Mouse (Mus musculus) embryo, embryonic 11.5 days (tissue): ENCODE measurements around the gene Hist1h4j.
"Not testable (repeated sequence)": the region's sequence is repeated elsewhere in the genome, so short reads cannot be mapped to it uniquely, and the experiment has no call there.

Experiments
- DNase-seq: peaks from one replicate; pipeline ENCODE4 v3.0.0-alpha.2; 2012; ENCODE audit warnings: low read depth, low spot score

Hist1h4j gene

DNA sequence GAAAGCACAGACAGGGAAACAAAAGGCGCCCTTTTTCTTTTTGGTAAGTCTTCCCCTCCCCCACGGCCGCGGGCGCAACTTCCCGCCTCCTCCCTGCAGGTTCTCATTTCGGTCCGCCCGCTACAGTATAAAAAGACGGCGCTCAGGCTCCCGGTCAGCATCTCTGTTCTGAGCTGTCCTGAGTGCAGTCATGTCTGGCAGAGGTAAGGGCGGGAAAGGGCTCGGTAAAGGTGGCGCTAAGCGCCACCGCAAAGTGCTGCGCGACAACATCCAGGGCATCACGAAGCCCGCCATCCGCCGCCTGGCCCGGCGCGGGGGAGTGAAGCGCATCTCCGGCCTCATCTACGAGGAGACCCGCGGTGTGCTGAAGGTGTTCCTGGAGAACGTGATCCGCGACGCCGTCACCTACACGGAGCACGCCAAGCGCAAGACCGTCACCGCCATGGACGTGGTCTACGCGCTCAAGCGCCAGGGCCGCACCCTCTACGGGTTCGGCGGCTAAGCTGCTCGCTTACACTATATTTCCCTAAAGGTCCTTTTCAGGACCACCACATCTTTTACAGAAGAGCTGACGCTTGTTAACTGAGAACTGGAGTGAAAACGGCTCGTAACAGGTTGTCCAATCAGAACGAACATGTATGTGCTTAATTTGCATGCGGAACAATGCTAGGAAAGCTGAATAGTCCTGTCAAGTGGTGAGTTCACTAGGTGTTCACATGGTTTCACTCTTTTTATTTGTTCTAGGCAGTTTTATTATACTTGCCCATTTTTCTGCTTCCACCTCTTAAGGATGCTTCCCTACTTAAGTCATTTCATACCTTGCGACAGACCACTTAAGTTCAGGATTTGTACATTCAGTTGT is at the start of gene Hist1h4j:
Gene Hist1h4j, plus strand, starts transcription at position 159 of the 862 bp plus-strand sequence.
- peak; percentile 83 for DNase-seq

GRCm38 (mm10) chr13:21697811-21698210 is 37.1 kb upstream of the Hist1h4j start, which contains the start of gene Olfr1359:
TSS of gene Olfr1359 (plus strand) at chr13:21698111.
- no peak for DNase-seq

DNA sequence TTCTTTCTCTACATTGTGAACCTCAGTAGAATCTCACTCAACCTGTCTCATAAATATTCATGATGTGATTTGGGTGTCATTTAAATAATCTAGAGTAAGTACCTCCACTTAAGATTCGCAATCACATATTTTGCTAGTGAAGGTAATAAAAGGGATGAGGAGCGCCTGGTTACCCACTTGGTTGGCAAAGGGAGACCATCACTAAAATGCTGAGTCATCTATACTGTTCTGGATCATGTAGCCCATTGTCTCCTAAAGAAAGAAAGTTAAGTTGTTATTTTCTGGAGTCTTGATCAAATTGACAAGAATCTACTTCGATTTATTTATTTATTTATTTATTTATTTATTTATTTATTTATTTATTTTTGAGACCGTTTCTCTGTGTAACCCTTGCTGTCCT is 28.2 kb upstream of the Hist1h4j start:
- DNase-seq = no peak

DNA sequence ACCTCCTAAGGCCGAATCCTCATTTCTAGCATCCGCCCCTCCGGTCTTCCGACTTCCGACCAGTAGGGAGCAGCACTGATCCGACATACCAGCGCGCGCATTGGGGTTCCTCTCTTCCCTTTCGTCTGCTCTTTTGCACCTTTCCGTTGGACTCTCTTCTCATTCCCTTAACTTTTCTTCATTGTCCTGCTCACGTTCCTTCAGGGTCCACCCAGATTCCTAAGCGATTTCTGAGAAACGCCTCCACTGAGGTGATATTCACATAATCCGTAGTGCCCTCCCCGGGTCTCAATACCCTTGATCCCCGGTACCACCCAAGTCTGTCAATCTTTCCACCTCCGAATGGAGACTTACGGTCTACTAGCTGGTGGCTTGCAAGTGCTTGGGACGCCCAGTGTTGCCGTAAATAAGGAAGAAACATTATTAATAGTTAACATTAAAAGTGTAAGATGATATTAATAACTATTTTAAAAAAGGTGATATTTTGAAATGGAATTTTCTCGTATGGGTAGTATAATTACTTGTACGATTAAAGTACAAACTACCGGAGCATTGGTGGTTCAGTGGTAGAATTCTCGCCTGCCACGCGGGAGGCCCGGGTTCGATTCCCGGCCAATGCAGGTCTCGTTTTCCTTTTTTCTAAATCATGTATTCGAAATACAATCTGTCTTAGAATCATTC is 24.7 kb upstream of the Hist1h4j start:
- DNase-seq = peak; percentile 79

GRCm38 (mm10) chr13:21710821-21711525 is 23.9 kb upstream of the Hist1h4j start:
- peak; percentile 50 for DNase-seq

DNA sequence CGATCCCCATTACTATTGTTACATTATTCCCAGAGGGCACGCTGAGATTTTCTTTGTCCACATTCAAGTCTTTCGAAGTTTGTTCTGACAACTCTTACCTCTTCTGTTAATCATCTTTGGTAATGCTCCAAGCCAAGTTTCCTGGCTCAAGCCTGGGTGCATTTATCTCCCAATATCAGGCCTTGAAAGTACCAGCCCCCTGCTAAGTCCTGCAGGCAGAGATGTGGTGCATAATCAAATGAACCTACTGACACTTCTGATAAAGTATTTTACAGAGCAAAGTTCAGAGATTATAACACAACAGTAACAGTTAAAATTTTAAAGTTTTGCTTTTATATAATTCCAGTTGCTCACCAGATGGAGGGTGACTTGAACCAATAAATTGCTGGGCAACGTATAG is 23.2 kb upstream of the Hist1h4j start:
- no peak for DNase-seq

DNA sequence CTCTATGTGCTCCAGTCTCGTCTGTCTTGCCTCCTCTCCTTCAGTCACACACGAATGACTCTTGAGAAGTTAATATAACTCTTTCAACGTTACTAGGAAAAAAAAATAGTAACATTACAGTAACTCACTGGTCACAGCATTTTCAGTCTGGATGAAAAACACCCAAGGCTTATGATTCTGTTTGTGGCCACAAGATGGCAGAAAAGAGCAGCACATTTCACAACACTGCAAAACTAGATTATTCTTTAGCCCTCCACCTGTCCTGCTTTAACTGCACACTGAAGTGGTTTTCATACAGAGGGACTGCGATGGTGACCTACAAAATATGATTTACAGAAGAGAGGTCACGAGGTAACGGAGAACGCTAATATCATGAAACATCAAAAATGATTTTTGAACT is 20.1 kb upstream of the Hist1h4j start:
- peak; percentile 67 for DNase-seq

GRCm38 (mm10) chr13:21715131-21715863 is 19.6 kb upstream of the Hist1h4j start:
- peak; percentile 32 for DNase-seq

GRCm38 (mm10) chr13:21715864-21716539 is 18.9 kb upstream of the Hist1h4j start, which contains the start of the genes Hist1h2bl and Hist1h2ai:
TSS of gene Hist1h2bl (minus strand) at chr13:21716143.
TSS of gene Hist1h2ai (plus strand) at chr13:21716422.
- DNase-seq = peak; percentile 88

DNA sequence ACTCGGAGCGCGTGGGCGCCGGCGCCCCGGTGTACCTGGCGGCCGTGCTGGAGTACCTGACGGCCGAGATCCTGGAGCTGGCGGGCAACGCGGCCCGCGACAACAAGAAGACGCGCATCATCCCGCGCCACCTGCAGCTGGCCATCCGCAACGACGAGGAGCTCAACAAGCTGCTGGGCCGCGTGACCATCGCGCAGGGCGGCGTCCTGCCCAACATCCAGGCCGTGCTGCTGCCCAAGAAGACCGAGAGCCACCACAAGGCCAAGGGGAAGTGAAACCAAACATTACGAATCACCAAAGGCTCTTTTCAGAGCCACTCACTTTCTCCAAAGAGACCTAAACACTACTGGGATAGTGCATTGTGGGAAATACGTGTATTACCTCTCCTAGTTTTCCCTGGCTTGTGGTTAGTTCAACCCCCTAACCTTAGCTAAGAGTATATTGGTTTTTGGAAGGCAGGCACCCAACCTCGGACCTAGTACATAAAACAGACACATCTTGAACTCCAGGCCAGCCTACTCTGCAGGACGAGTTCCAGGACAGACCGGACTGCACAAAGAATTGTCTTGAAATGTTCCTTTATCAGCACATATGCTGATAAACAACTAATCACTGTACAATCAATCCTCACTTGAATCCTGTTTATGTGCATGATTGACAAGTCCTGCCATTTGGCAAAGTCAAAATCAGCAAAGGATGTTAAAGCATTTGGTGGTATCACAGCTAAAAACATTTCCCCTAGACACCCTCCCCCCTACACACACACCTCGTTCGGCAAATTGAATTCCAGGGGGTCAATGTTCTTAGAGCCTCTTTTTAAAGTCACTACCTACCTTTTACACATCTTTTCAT is 18.1 kb upstream of the Hist1h4j start:
- DNase-seq = peak; percentile 46

DNA sequence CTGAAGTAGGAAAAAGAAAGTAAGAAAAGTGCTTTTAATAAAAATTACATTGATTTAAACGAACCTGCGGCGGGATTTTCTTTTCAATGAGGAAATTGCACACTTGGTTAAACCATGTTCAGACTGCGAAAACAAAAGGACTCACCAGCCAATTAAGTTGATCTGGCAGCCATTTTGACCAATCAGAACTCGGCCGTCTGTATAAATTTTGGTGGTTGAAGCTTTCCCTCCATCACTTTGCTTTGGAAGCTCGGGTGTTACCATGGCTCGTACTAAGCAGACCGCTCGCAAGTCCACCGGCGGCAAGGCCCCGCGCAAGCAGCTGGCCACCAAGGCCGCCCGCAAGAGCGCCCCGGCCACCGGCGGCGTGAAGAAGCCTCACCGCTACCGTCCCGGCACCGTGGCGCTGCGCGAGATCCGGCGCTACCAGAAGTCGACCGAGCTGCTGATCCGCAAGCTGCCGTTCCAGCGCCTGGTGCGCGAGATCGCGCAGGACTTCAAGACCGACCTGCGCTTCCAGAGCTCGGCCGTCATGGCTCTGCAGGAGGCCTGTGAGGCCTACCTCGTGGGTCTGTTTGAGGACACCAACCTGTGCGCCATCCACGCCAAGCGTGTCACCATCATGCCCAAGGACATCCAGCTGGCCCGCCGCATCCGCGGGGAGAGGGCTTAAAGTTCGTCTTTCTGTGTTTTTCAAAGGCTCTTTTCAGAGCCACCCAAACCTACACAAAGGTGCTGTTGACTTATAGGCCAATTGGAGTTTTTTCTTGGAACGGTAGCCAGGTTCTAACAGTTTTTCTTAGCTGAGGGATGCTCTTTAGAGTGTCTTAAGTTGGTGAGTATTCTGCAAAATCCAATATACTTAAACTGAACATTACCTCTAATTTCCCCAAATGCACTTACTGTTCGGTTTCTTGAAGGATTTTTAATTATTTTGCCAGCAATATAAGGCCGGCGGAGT is 17.2 kb upstream of the Hist1h4j start, which contains the start of gene Hist1h3h:
Gene Hist1h3h, plus strand, starts transcription at position 263 of the 961 bp plus-strand sequence.
- DNase-seq = peak; percentile 84

DNA sequence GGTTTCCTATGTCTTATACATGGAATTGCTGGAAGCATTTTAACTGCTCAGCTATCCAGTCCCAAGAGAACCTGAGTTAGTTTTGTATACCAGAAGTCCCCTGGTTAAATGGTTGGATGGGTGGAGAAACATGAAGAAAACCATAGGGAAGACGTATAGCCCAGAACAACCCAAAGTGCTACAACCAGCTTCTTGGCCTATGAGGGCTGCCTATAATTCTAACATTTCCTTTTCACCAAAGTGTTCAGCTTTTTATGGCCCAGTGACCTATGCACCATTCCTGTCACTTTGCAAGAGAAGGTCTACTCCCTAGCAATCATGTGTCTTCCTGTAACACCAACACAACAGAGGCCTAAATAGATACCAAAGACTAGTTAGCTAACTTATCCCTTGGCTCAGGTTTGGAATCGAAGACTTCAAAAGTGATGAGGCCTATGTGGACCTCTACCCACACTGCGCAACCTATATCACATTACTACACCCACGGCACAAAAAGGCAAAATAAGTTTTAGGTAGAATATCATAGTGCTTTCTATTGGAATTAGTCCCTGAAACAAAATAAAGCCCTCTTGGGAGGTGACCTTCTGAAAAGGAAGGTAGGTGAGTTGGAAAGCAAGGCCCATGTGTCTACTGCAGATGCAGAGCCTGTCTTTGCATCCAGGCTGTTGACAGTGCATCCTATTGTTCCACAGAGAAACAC is 16.3 kb upstream of the Hist1h4j start:
- DNase-seq = peak; percentile 24

DNA sequence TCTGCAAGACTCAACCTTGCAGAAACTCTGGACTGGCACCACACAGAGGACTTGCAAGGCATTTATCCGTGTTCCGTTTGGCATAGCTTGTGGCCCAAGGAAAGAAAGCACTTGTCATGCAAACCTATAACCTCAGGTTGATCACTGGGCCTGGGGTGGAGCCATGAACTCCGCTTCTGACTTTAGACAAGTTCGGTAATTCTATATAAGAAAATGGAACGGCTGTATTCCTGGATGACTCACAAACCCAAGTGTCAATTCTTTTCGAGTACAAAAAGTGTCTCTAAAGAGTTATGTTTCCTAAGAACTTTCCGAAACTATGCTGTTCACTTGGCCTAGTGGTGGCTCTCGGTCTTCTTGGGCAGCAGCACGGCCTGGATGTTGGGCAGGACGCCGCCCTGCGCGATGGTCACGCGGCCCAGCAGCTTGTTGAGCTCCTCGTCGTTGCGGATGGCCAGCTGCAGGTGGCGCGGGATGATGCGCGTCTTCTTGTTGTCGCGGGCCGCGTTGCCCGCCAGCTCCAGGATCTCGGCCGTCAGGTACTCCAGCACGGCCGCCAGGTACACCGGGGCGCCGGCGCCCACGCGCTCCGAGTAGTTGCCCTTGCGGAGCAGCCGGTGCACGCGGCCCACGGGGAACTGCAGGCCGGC is 13.6 kb upstream of the Hist1h4j start:
- DNase-seq = not testable (repeated sequence)

DNA sequence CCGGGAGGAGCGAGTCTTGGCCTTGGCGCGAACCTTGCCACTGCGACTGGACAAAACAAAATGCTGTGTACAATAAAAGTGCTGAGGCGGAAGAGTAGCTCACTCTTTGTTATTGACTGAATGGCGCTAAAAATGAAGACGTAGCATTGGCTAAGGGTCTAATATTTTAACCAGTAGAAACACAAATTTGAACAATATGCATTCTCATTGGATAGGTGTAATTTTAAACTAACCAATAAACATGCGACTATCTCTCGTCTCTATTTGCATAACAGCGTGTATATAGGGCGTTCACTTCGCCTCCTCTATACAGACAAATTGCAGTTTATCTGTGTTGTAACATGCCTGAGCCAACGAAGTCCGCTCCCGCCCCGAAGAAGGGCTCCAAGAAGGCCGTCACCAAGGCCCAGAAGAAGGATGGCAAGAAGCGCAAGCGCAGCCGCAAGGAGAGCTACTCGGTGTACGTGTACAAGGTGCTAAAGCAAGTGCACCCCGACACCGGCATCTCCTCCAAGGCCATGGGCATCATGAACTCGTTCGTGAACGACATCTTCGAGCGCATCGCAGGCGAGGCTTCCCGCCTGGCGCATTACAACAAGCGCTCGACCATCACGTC is 13.0 kb upstream of the Hist1h4j start, which contains the start of gene Hist1h2bm:
Gene Hist1h2bm, plus strand, starts transcription at position 288 of the 616 bp plus-strand sequence.
- DNase-seq = peak; percentile 87

DNA sequence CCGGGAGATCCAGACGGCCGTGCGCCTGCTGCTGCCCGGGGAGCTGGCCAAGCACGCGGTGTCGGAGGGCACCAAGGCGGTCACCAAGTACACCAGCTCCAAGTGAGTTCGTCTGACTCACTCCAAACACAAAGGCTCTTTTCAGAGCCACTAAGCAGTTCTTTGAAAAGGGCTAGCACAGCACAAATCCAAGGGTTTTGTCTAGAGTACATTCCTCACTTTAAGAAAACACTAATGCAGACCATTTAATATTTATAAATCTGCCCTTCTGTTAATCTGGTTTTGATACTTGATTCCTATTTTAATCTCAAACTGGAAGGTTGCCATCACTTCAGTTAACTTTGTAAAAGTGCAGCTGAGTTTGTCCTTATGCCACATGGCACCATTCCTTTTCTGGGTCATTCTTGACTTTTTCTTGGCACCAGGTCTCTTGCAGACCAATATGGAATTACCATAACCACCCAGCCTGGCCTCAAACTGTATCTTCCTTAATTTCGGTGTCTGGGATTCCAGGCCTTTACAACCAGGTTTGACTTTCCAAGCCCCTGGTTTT is 12.4 kb upstream of the Hist1h4j start:
- DNase-seq = peak; percentile 23
